Mouse (Mus musculus): ENCODE measurements around the gene Rgl1. TPM values are rescaled to one million over a fixed set of nuclear protein-coding genes. Genes with fewer than 3 reads are reported as not detected.

Gene Rgl1
- total and polyA plus RNA-seq, 2 experiments from 2014 or later: 36.7 to 38.9 TPM

DNA sequence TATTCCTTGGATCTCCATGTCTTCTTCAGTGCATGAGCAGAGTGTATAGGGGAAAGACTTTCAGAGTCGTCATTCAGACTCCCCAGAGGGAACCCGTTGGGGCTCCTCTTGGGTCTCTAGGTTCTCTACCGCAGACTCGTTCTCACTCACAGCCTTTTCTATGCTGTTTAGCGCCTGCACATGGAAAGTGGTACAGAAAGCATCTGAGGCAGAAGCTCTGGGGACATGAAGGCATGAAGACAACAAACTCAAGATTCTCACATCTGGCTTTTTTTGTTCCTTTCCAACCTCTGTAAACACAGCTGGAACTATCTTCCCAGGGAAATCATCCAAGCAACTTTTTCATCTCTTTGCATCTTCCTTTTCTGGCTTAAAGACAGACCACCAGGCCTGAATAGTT, 260.0 kb downstream of the Rgl1 start:
- no peaks in the 10 kb centered on the region for H3K9me3 ChIP-seq (replicated peaks; ENCODE audit: control insufficient read depth, low read length)
- no peak for TF ChIP-seq EP300 (IDR thresholded peaks at IDR 0.05; ENCODE audit: low read depth)
- TF ChIP-seq CTCF (IDR thresholded peaks at IDR 0.05; ENCODE audit: low read depth): no peak
- no peak overlapping the region for H3K27ac ChIP-seq (ENCODE audit: low read depth)
- H3K4me2 ChIP-seq (ENCODE audit: low read depth, low read length): no peak overlapping the region
- ATAC-seq (ENCODE audit: insufficient read depth, low read depth) (no peak), DNase-seq (ENCODE audit: low spot score) (no peak)
- H3K9ac ChIP-seq (replicated peaks; ENCODE audit: low read depth, low read length): no peak overlapping the region
- H3K4me3 ChIP-seq (ENCODE audit: low read depth, low read length): no peak overlapping the region
- no peaks in the 10 kb centered on the region for H3K27me3 ChIP-seq (ENCODE audit: control insufficient read depth, insufficient read depth, low read length)
- H3K36me3 ChIP-seq (replicated peaks; ENCODE audit: control insufficient read depth, insufficient read depth, low read length): no peaks in the 10 kb centered on the region
- no peaks in the 10 kb centered on the region for H3K4me1 ChIP-seq (ENCODE audit: control insufficient read depth, insufficient read depth)
- 85% methylated on average over 5 of the region's 5 CpGs for WGBS

DNA sequence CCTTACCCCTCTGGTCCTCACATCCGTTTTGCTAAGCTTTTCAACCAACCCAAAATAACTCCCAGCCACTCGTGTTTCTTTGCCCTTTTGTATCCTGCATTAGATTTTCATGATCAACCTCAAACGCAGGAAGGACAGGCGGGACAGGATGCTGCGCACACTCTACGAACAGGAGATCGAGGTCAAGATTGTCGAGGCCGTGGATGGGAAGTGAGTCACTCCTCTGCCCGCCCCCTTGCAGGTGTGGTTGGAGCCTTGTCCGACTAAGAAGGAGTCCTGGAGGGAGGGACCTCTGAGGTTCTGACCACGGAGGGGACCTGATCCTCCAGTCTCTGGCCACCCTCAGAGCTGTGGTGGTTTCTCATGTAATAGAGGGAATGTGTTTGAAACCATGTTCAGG, 266.3 kb downstream of the Rgl1 start:
- peaks cover 8% of the 10 kb centered on the region; the same call in 1 of the 2 replicates for H3K4me1 ChIP-seq (ENCODE audit: control insufficient read depth, insufficient read depth)
- H3K4me3 ChIP-seq (ENCODE audit: low read depth, low read length): no peak overlapping the region
- H3K27me3 ChIP-seq (ENCODE audit: control insufficient read depth, insufficient read depth, low read length): no peaks in the 10 kb centered on the region
- H3K36me3 ChIP-seq (replicated peaks; ENCODE audit: control insufficient read depth, insufficient read depth, low read length): no peaks in the 10 kb centered on the region
- ATAC-seq (ENCODE audit: insufficient read depth, low read depth): peak; percentile 17; the same call in 1 of the 2 replicates
- H3K9ac ChIP-seq (replicated peaks; ENCODE audit: low read depth, low read length): no peak overlapping the region
- H3K4me2 ChIP-seq (ENCODE audit: low read depth, low read length): no peak overlapping the region
- no peak for DNase-seq (ENCODE audit: low spot score)
- 66% methylated on average over 12 of the region's 12 CpGs for WGBS
- TF ChIP-seq EP300 (IDR thresholded peaks at IDR 0.05; ENCODE audit: low read depth) (no peak), CTCF (IDR thresholded peaks at IDR 0.05; ENCODE audit: low read depth) (no peak)
- no peak overlapping the region for H3K27ac ChIP-seq (ENCODE audit: low read depth)
- H3K9me3 ChIP-seq (replicated peaks; ENCODE audit: control insufficient read depth, low read length): no peaks in the 10 kb centered on the region

DNA sequence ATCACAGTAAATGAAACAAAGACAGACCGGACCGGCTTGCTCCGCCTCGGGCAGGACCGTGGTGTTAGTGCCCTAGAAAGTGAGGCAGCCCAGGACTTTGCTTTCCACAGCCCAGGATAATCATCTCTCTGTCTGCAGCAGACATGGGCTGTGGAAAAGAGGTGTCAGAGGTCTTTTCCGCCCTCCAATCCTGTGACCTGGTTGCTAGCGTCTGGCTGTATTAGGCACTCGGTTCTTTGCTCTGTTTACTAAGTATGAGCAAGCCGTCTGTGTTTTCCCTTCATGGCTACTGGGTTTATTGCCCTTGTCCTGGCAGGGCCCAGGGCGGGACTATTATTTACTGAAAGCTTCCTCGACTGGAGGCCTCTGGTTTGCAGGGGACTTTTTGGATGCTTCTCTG, 268.6 kb downstream of the Rgl1 start:
- no peaks in the 10 kb centered on the region for H3K27me3 ChIP-seq (ENCODE audit: control insufficient read depth, insufficient read depth, low read length)
- peak overlapping the region; percentile 70 for H3K27ac ChIP-seq (ENCODE audit: low read depth)
- peak overlapping the region; percentile 37; the same call in 1 of the 2 replicates for H3K4me2 ChIP-seq (ENCODE audit: low read depth, low read length)
- WGBS: 35% methylated on average over 11 of the region's 11 CpGs
- no peaks in the 10 kb centered on the region for H3K36me3 ChIP-seq (replicated peaks; ENCODE audit: control insufficient read depth, insufficient read depth, low read length)
- H3K9me3 ChIP-seq (replicated peaks; ENCODE audit: control insufficient read depth, low read length): no peaks in the 10 kb centered on the region; the same call in 1 of the 2 replicates
- DNase-seq (ENCODE audit: low spot score): peak; percentile 11
- 0 out of 2 replicates have a peak overlapping the region, but pooled peaks have one; percentile 2 for H3K4me3 ChIP-seq (ENCODE audit: low read depth, low read length)
- no peak for TF ChIP-seq CTCF (IDR thresholded peaks at IDR 0.05; ENCODE audit: low read depth)
- no peak for TF ChIP-seq EP300 (IDR thresholded peaks at IDR 0.05; ENCODE audit: low read depth)
- peaks cover 8% of the 10 kb centered on the region; the same call in 1 of the 2 replicates for H3K4me1 ChIP-seq (ENCODE audit: control insufficient read depth, insufficient read depth)
- H3K9ac ChIP-seq (replicated peaks; ENCODE audit: low read depth, low read length): 0 out of 2 replicates have a peak overlapping the region, but pooled peaks have one; percentile 30
- ATAC-seq (ENCODE audit: insufficient read depth, low read depth): peak; percentile 53; the same call in 1 of the 2 replicates

DNA sequence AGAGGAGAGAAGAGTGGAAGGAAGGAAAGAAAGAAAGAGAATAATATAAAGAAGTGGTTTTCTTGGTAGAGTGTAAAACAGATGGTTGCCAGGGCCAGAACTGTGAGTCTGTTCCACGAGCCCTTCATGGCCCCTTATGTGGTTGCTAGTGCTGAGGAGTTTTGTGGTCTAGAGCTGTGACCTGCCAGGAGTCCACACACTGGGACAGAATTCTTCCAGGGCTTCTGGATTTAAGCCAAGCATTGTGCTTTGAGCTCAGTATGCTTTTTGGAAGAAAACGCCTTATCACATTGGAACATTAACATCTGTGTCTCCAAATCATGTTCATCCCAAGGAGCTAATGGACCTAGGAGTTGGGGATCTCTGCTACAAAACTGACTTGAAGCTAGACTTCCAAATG, 269.3 kb downstream of the Rgl1 start:
- no peak overlapping the region for H3K4me2 ChIP-seq (ENCODE audit: low read depth, low read length)
- no peak for TF ChIP-seq CTCF (IDR thresholded peaks at IDR 0.05; ENCODE audit: low read depth)
- no peak for TF ChIP-seq EP300 (IDR thresholded peaks at IDR 0.05; ENCODE audit: low read depth)
- H3K4me3 ChIP-seq (ENCODE audit: low read depth, low read length): no peak overlapping the region
- DNase-seq (ENCODE audit: low spot score) (no peak), ATAC-seq (ENCODE audit: insufficient read depth, low read depth) (no peak; the same call in 1 of the 2 replicates)
- H3K9ac ChIP-seq (replicated peaks; ENCODE audit: low read depth, low read length): no peak overlapping the region
- no peaks in the 10 kb centered on the region for H3K36me3 ChIP-seq (replicated peaks; ENCODE audit: control insufficient read depth, insufficient read depth, low read length)
- H3K27ac ChIP-seq (ENCODE audit: low read depth): peak overlapping the region; percentile 16; the same call in 1 of the 2 replicates
- WGBS: 55% methylated on average over 2 of the region's 2 CpGs
- H3K4me1 ChIP-seq (ENCODE audit: control insufficient read depth, insufficient read depth): peaks cover 8% of the 10 kb centered on the region; the same call in 1 of the 2 replicates
- H3K27me3 ChIP-seq (ENCODE audit: control insufficient read depth, insufficient read depth, low read length): no peaks in the 10 kb centered on the region
- no peaks in the 10 kb centered on the region; the same call in 1 of the 2 replicates for H3K9me3 ChIP-seq (replicated peaks; ENCODE audit: control insufficient read depth, low read length)

DNA sequence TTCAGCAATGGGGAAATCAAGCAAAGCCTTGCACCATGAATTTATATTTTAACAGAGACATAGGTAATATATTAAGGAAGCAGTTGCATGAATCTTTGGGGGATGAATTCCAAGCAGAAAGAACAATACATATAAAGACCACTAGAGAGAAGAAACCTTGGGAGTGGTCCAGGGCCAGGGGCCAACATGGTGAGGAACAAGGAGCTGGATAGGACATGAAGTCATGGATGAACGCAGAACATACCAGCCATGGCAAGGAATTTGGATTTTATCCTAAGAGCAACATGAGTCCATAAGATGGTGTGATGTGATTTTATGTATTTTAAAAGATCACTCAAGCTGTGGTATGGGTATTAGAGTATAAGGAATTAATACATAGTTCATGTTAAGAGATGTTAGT, 273.9 kb downstream of the Rgl1 start:
- ATAC-seq (ENCODE audit: insufficient read depth, low read depth) (no peak), DNase-seq (ENCODE audit: low spot score) (no peak)
- H3K9me3 ChIP-seq (replicated peaks; ENCODE audit: control insufficient read depth, low read length): no peaks in the 10 kb centered on the region; the same call in 1 of the 2 replicates
- H3K4me3 ChIP-seq (ENCODE audit: low read depth, low read length): no peak overlapping the region
- no peaks in the 10 kb centered on the region for H3K36me3 ChIP-seq (replicated peaks; ENCODE audit: control insufficient read depth, insufficient read depth, low read length)
- WGBS: 93% methylated on average over 1 of the region's 1 CpGs
- H3K4me2 ChIP-seq (ENCODE audit: low read depth, low read length): no peak overlapping the region
- no peak overlapping the region for H3K9ac ChIP-seq (replicated peaks; ENCODE audit: low read depth, low read length)
- no peak overlapping the region for H3K27ac ChIP-seq (ENCODE audit: low read depth)
- peaks cover 1% of the 10 kb centered on the region; the same call in 1 of the 2 replicates for H3K4me1 ChIP-seq (ENCODE audit: control insufficient read depth, insufficient read depth)
- TF ChIP-seq EP300 (IDR thresholded peaks at IDR 0.05; ENCODE audit: low read depth) (no peak), CTCF (IDR thresholded peaks at IDR 0.05; ENCODE audit: low read depth) (no peak)
- H3K27me3 ChIP-seq (ENCODE audit: control insufficient read depth, insufficient read depth, low read length): no peaks in the 10 kb centered on the region

DNA sequence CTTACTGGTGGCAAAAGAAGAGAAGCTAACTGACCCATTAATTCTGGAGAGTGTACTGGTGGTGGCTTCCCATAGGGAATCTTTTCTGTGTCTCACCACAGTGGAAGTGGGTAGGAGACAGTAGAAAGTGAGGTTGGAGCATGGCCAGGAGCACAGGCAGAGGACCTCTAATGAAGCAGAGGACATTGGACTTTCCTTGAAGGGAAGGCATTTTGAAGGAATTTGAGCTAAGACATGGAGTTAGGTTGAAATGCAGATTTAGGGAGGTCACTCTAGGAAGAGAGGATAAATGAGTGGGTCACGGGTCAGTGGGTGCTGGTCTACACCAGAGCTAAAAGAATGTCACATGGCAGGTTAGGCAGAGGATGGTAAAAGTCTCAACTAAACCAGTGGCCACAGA, 275.3 kb downstream of the Rgl1 start:
- no peaks in the 10 kb centered on the region for H3K27me3 ChIP-seq (ENCODE audit: control insufficient read depth, insufficient read depth, low read length)
- no peaks in the 10 kb centered on the region for H3K36me3 ChIP-seq (replicated peaks; ENCODE audit: control insufficient read depth, insufficient read depth, low read length)
- DNase-seq (ENCODE audit: low spot score): no peak
- H3K4me3 ChIP-seq (ENCODE audit: low read depth, low read length): no peak overlapping the region
- H3K27ac ChIP-seq (ENCODE audit: low read depth): no peak overlapping the region
- ATAC-seq (ENCODE audit: insufficient read depth, low read depth): no peak
- H3K9ac ChIP-seq (replicated peaks; ENCODE audit: low read depth, low read length): no peak overlapping the region
- WGBS: 96% methylated on average over 1 of the region's 1 CpGs
- no peak overlapping the region for H3K4me2 ChIP-seq (ENCODE audit: low read depth, low read length)
- H3K4me1 ChIP-seq (ENCODE audit: control insufficient read depth, insufficient read depth): no peaks in the 10 kb centered on the region
- no peaks in the 10 kb centered on the region; the same call in 1 of the 2 replicates for H3K9me3 ChIP-seq (replicated peaks; ENCODE audit: control insufficient read depth, low read length)
- TF ChIP-seq EP300 (IDR thresholded peaks at IDR 0.05; ENCODE audit: low read depth) (no peak), CTCF (IDR thresholded peaks at IDR 0.05; ENCODE audit: low read depth) (no peak)

All from heart, postnatal 0 days (tissue).